In genomic region chr13:119741390-119742237, GRCm38 (mm10) we compare ENCODE assay signal across 7 mouse cellular contexts. TPM values are rescaled to one million over a fixed set of nuclear protein-coding genes. Genes with fewer than 3 reads are reported as not detected.
A peak's percentile ranks its signal among the peaks of the same experiment; 100 is the strongest.
DNase-seq lines count a peak whose midpoint lies in the region; ATAC-seq and TF ChIP-seq lines count a peak whose summit lies in the region.

No protein-coding gene starts in this region.

- H3K27me3 ChIP-seq in embryonic facial prominence, embryonic 15.5 days, result no peaks in the 10 kb centered on the region
- H3K27me3 ChIP-seq in limb, embryonic 12.5 days, result no peaks in the 10 kb centered on the region

- no peak overlapping the region for H3K9ac ChIP-seq in embryonic facial prominence, embryonic 15.5 days
- H3K9ac ChIP-seq in limb, embryonic 12.5 days (replicated peaks), result no peak overlapping the region

- no peak for TF ChIP-seq POLR2A in lung, adult 2 months (IDR thresholded peaks at IDR 0.05; ENCODE audit: borderline replicate concordance, extremely low read depth, low read depth, low read length)

- H3K27ac ChIP-seq in embryonic facial prominence, embryonic 15.5 days (replicated peaks), result no peak overlapping the region
- no peak overlapping the region for H3K27ac ChIP-seq in limb, embryonic 12.5 days

- H3K4me2 ChIP-seq in embryonic facial prominence, embryonic 15.5 days (replicated peaks), result peak overlapping the region; percentile 43
- peak overlapping the region; percentile 52 for H3K4me2 ChIP-seq in limb, embryonic 12.5 days

- DNase-seq in lung, adult 2 months, result no peak
- DNase-seq in lung, adult 18-20 months, result no peak
- peak; percentile 49 for DNase-seq in retina, postnatal 1 day
- no peak for DNase-seq in adrenal gland, postnatal 36 days
- no peak for DNase-seq in natural killer cell, adult 2 months (ENCODE audit: low spot score in 2 of 2)

- H3K36me3 ChIP-seq in embryonic facial prominence, embryonic 15.5 days, result no peaks in the 10 kb centered on the region
- no peaks in the 10 kb centered on the region for H3K36me3 ChIP-seq in limb, embryonic 12.5 days

- 27% methylated on average over 19 of the region's 19 CpGs for WGBS in lung, adult 2 months
- 5% methylated on average over 19 of the region's 19 CpGs for WGBS in embryonic facial prominence, embryonic 15.5 days
- 6% methylated on average over 19 of the region's 19 CpGs for WGBS in limb, embryonic 12.5 days

- peaks cover 7% of the 10 kb centered on the region for H3K4me1 ChIP-seq in lung, adult 2 months (ENCODE audit: control insufficient read depth, insufficient read depth, low read length)
- H3K4me1 ChIP-seq in embryonic facial prominence, embryonic 15.5 days, result peaks cover 5% of the 10 kb centered on the region; the same call in 1 of the 2 replicates
- H3K4me1 ChIP-seq in limb, embryonic 12.5 days (replicated peaks), result peaks cover 9% of the 10 kb centered on the region

- TF ChIP-seq CTCF in lung, adult 2 months (IDR thresholded peaks at IDR 0.05; ENCODE audit: insufficient read depth, low read length), result no peak

- peak overlapping the region; percentile 29 for H3K4me3 ChIP-seq in lung, adult 2 months (replicated peaks; ENCODE audit: extremely low read depth, low read depth, low read length)
- H3K4me3 ChIP-seq in embryonic facial prominence, embryonic 15.5 days (replicated peaks), result peak overlapping the region; percentile 13
- peak overlapping the region; percentile 21 for H3K4me3 ChIP-seq in limb, embryonic 12.5 days (replicated peaks)

- no peak for ATAC-seq in embryonic facial prominence, embryonic 15.5 days (ENCODE audit: insufficient number of reproducible peaks, low FRiP score, low TSS enrichment, low read depth)
- ATAC-seq in limb, embryonic 12.5 days (ENCODE audit: insufficient number of reproducible peaks, insufficient read depth, low FRiP score, low TSS enrichment, low read depth), result no peak

- no peaks in the 10 kb centered on the region for H3K9me3 ChIP-seq in embryonic facial prominence, embryonic 15.5 days (replicated peaks)
- H3K9me3 ChIP-seq in limb, embryonic 12.5 days, result no peaks in the 10 kb centered on the region

RNA-seq across cellular contexts. Expression of gene Nim1k, which starts 14.1 kb away (rescaled TPM):
- polyA plus RNA-seq in lung, adult 2 months (2012; rRNA removed), result 0.62 and 0.68 TPM in 2 replicates
- polyA plus RNA-seq in embryonic facial prominence, embryonic 15.5 days (2015; fragmentation: Nextera tagmentation; extraction: Ambion mirVana), result 1.7 and 1.8 TPM in 2 replicates
- 1.6 and 2.3 TPM in 2 replicates for polyA plus RNA-seq in limb, embryonic 12.5 days (2016; fragmentation: Nextera tagmentation; extraction: Ambion mirVana)
- total RNA-seq in adrenal gland, postnatal 36 days (2021), result 1 to 10 TPM in 1 of 2 experiments, under 1 TPM in 1; 0.83 to 3.2 TPM

RNA-seq across cellular contexts. Expression of gene Zfp131, which starts 49.1 kb away (rescaled TPM):
- 6.5 and 11.2 TPM in 2 replicates for polyA plus RNA-seq in lung, adult 2 months (2012; rRNA removed)
- polyA plus RNA-seq in embryonic facial prominence, embryonic 15.5 days (2015; fragmentation: Nextera tagmentation; extraction: Ambion mirVana), result 37.4 and 39.9 TPM in 2 replicates
- 48.7 and 50.2 TPM in 2 replicates for polyA plus RNA-seq in limb, embryonic 12.5 days (2016; fragmentation: Nextera tagmentation; extraction: Ambion mirVana)
- 10 to 100 TPM; 35.5 to 43.9 TPM for total RNA-seq in adrenal gland, postnatal 36 days (2021)

RNA-seq across cellular contexts. Expression of gene Hmgcs1, which starts 51.4 kb away (rescaled TPM):
- polyA plus RNA-seq in lung, adult 2 months (2012; rRNA removed), result 21.3 and 46.3 TPM in 2 replicates
- 119 and 128 TPM in 2 replicates for polyA plus RNA-seq in embryonic facial prominence, embryonic 15.5 days (2015; fragmentation: Nextera tagmentation; extraction: Ambion mirVana)
- polyA plus RNA-seq in limb, embryonic 12.5 days (2016; fragmentation: Nextera tagmentation; extraction: Ambion mirVana), result 195 and 197 TPM in 2 replicates
- total RNA-seq in adrenal gland, postnatal 36 days (2021), result 100 to 1,000 TPM; 300 to 363 TPM
